Mouse (Mus musculus) heart, adult 2 months (tissue): ENCODE results near the gene Mkrn1. TPM values are rescaled to one million over a fixed set of nuclear protein-coding genes. Genes with fewer than 3 reads are reported as not detected.
"Not testable (repeated sequence)": the region's sequence is repeated elsewhere in the genome, so short reads cannot be mapped to it uniquely, and the experiment has no call there.

Experiments
- DNase-seq, 2 experiments: peaks; one replicate each; pipeline ENCODE4 v3.0.0; 2021
- H3K27ac ChIP-seq: fragments of 200-600 bp; 2 replicates; pipeline ENCODE4 v1.8.1; 2022
- H3K27me3 ChIP-seq: fragments of 200-500 bp; 2 replicates; pipeline ENCODE4 v1.6.1; 2012; ENCODE audit warnings: mild to moderate bottlenecking, low read length, inconsistent platforms, mixed read lengths; ENCODE audit not compliant: control insufficient read depth, insufficient read depth
- H3K36me3 ChIP-seq: fragments of 200-500 bp; 2 replicates; pipeline ENCODE4 v1.6.1; 2012; ENCODE audit warnings: low read length, inconsistent platforms; ENCODE audit not compliant: control insufficient read depth, insufficient read depth
- H3K4me1 ChIP-seq: fragments of 200-500 bp; 2 replicates; pipeline ENCODE4 v1.6.1; 2011; ENCODE audit warnings: low read length; ENCODE audit not compliant: control insufficient read depth, insufficient read depth
- H3K4me3 ChIP-seq: fragments of 200-600 bp; 2 replicates; pipeline ENCODE4 v1.8.1; 2022
- H3K79me2 ChIP-seq: fragments of 200-500 bp; replicated peaks from 2 replicates; pipeline ENCODE4 v1.6.1; 2012; ENCODE audit warnings: mild to moderate bottlenecking, inconsistent platforms, low read length, moderate library complexity, mixed read lengths; ENCODE audit not compliant: control insufficient read depth, insufficient read depth
- H3K9ac ChIP-seq: fragments of 200-500 bp; 2 replicates; pipeline ENCODE4 v1.6.1; 2012; ENCODE audit warnings: low read depth, mild to moderate bottlenecking, control low read depth, inconsistent platforms, low read length, mixed read lengths
- CTCF ChIP-seq: fragments of 200-600 bp; IDR thresholded peaks from 2 replicates; pipeline ENCODE4 v1.8.1; 2022; ENCODE audit warnings: antibody characterized with exemption, mild to moderate bottlenecking, moderate library complexity
- EP300 ChIP-seq: fragments of 200-500 bp; IDR thresholded peaks from 2 replicates; pipeline ENCODE4 v1.6.1; 2011; ENCODE audit warnings: low read depth, low read length, control low read depth; ENCODE audit not compliant: insufficient read depth
- POLR2A ChIP-seq: fragments of 200-500 bp; IDR thresholded peaks from 2 replicates; pipeline ENCODE4 v1.6.1; 2011; ENCODE audit warnings: mild to moderate bottlenecking, low read depth, low read length, control low read depth; ENCODE audit not compliant: insufficient read depth
- WGBS: fragments of 180-500 bp; shearing (Covaris S2); methylation state at CpG from one replicate; pipeline ENCODE4 v1.1.7; 2018; 5-methylcytosine and 5-hydroxymethylcytosine counted together
- intact Hi-C: fragments of 180-260 bp; cut with DNase I; formaldehyde crosslinking; loops from one replicate; pipeline ENCODE4 v1.15.1; 2025
- polyA plus RNA-seq: library from polyadenylated mRNA; depleted of rRNA; stranded (reverse); fragments of >200 nt; gene quantifications from 2 replicates; pipeline ENCODE4 v1.2.3, GENCODE M21; 2012
- total RNA-seq, 2 experiments: library from RNA; stranded (reverse); gene quantifications; 2 replicates each; pipeline ENCODE4 v1.2.3; 2021

The Mkrn1 gene
- total and polyA plus RNA-seq, 3 experiments: 48.8 to 156 (median 49.3) TPM

DNA sequence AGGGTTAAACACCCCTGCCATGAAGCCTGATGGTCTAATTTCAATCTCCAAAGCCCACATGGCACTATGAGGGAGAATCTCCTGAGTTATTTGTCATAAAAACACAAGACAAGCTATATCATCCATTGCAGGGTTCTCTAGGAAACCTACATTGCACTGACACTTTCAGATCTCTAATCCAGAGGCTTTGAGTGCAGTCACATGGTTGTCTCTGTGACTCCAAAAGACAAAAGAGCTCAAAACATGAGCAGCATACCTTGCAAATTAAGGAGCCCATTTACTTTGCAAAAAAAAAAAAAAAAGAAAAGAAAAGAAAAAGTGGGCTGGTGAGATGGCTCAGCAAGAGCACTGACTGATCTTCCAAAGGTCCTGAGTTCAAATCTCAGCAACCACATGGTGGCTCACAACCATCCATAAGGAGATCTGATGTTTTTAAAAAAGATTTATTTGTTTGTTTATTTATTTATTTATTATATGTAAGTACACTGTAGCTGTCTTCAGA is 22.6 kb upstream of the Mkrn1 start:
- Histone ChIP-seq H3K9ac (no peak overlapping the region), H3K4me1 (no peaks in the 10 kb centered on the region), H3K27ac (no peak overlapping the region), H3K27me3 (no peaks in the 10 kb centered on the region), H3K4me3 (no peak overlapping the region), H3K36me3 (no peaks in the 10 kb centered on the region), H3K79me2 (no peaks in the 10 kb centered on the region)
- intact Hi-C loops: no loop called here
- TF ChIP-seq CTCF: no peak
- TF ChIP-seq EP300: no peak
- TF ChIP-seq POLR2A: no peak
- DNase-seq: no peak

GRCm38 (mm10) chr6:39440207-39440606 is 19.9 kb upstream of the Mkrn1 start:
- H3K4me3 ChIP-seq: no peak overlapping the region
- no peak overlapping the region for H3K27ac ChIP-seq
- intact Hi-C loops: no loop called here

DNA sequence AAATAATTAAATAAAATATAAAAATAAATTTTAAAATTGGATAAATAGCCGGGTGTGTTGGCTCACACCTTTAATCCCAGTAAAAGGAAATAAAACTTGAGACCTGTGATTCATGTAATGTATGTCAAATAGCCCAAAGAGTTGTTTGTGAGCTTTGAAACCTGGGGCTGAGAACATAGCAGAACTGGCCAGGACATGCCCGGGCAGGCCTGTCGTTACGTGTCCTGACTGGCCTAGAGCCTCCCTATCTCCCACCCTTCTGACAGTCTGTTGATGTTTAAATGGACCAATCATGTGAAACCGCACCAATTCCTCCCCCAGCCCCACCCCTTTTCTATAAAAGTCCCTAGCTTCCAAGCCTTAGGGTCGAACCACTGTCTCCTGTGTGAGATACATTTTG is 17.3 kb upstream of the Mkrn1 start:
- H3K9ac ChIP-seq, DNase-seq, H3K4me1 ChIP-seq, H3K27me3 ChIP-seq, H3K79me2 ChIP-seq, H3K27ac ChIP-seq, intact Hi-C loops, H3K4me3 ChIP-seq, H3K36me3 ChIP-seq: not testable (repeated sequence)
- WGBS: 93% methylated on average over 6 of the region's 6 CpGs

More at GRCm38 (mm10) chr6:39440207-39440606, 19.9 kb upstream of the Mkrn1 start:
- no peak overlapping the region for H3K9ac ChIP-seq
- H3K36me3 ChIP-seq: no peaks in the 10 kb centered on the region
- no peaks in the 10 kb centered on the region for H3K4me1 ChIP-seq
- TF ChIP-seq CTCF: no peak
- no peak for TF ChIP-seq POLR2A
- no peak for TF ChIP-seq EP300
- H3K79me2 ChIP-seq: no peaks in the 10 kb centered on the region
- H3K27me3 ChIP-seq: no peaks in the 10 kb centered on the region
- no peak for DNase-seq

DNA sequence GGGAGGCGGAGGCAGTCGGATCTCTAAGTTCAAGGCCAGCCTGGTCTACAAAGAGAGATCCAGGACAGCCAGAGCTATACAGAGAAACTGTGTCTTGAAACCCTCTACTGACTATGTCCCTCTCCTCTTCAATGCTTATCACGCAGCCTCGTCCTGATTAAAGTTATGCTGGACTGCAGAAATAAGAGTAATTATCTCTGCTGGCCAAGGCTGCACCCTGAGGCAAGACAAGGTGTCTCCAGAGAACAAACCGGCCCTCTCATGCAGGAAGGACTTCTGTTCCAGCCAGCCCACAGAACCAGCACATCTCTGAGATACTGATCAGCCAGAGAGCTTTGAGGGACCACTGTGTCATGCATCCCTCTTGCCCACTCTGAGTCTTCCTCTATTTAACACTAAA is 15.6 kb upstream of the Mkrn1 start:
- Histone ChIP-seq H3K36me3 (no peaks in the 10 kb centered on the region), H3K27me3 (no peaks in the 10 kb centered on the region), H3K79me2 (no peaks in the 10 kb centered on the region), H3K9ac (no peak overlapping the region), H3K4me3 (no peak overlapping the region), H3K27ac (no peak overlapping the region), H3K4me1 (no peaks in the 10 kb centered on the region)
- WGBS: 74% methylated on average over 5 of the region's 5 CpGs
- intact Hi-C loops: no loop called here
- no peak for DNase-seq
- TF ChIP-seq CTCF (no peak), POLR2A (no peak), EP300 (no peak)

DNA sequence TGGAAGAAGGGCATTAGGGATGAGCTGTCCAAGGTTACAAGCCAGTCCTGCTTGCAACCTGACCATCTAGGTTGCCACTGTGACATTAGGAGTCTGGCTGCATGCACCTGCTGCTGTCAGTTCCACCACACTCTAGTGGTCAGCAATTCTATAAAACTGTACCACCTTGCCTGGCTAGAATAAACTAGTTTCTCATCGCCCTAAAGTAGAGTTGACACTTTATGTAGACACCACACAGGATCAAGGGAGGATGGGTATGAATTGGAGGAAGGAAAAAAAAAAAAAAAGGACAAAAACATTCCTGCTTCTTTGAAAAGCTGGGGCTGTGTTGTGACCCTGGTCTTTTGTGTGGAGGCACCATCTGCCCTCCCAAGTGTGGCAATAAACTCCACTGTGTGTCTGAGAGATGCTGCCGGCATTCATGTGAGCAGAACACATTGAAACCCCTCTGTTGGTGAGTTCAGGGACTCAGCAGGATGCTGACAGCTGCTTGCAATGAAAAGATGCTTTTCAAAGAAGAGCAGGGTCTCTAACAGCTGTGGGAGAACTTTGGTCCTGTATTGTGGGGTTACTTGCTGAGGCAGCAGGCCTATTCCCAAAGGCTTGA is 14.7 kb upstream of the Mkrn1 start:
- no peak overlapping the region for H3K4me3 ChIP-seq
- 61% methylated on average over 2 of the region's 2 CpGs for WGBS
- intact Hi-C loops: no loop called here
- H3K9ac ChIP-seq: no peak overlapping the region
- H3K36me3 ChIP-seq: no peaks in the 10 kb centered on the region
- H3K27ac ChIP-seq: no peak overlapping the region
- H3K27me3 ChIP-seq: no peaks in the 10 kb centered on the region
- no peak for DNase-seq
- H3K4me1 ChIP-seq: no peaks in the 10 kb centered on the region
- no peaks in the 10 kb centered on the region for H3K79me2 ChIP-seq
- no peak for TF ChIP-seq EP300
- no peak for TF ChIP-seq POLR2A
- no peak for TF ChIP-seq CTCF

DNA sequence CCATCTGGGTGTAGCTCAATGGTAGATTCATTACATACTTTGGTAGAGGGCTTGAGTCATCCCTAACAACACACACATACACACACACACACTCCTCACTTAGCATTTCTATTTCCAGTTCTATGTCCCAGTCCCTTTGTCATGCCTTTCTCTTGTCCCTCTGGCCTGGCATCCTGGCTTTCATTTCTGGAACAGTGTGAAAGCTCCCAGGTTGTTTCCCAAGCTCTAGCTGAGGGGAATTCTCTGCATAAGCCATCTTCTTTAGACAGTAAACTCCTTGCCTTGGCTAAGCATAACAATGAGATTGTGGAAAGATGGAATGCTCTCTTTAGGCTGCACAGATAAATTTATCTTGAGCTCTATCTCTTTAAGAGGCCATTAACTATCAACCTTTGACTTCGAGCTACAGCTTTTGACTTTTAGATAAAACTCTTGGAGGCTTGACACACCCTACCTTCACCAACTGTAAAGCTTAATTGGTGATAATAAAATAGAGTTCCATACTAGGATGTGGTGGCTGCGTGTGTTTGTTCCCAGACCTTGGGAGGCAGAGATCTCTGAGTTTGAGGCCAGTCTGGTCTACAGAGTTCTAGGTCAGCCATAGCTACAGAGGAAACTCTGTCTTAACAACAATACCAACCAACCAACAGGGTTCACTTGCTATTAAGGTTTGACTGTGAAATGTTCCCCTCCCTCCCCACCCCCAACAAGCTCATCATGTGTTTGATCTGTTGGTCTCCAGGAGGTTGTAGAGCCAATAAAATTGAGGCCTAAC is 14.0 kb upstream of the Mkrn1 start:
- no peak for DNase-seq

More for the DNA sequence above, 14.0 kb upstream of the Mkrn1 start:
- no peak overlapping the region for H3K27ac ChIP-seq
- H3K36me3 ChIP-seq: no peaks in the 10 kb centered on the region
- 77% methylated on average over 2 of the region's 2 CpGs for WGBS
- no peak overlapping the region for H3K9ac ChIP-seq
- TF ChIP-seq CTCF: no peak
- no peak for TF ChIP-seq POLR2A
- TF ChIP-seq EP300: no peak
- no peaks in the 10 kb centered on the region for H3K4me1 ChIP-seq
- intact Hi-C loops: no loop called here
- H3K79me2 ChIP-seq: no peaks in the 10 kb centered on the region
- H3K27me3 ChIP-seq: no peaks in the 10 kb centered on the region
- no peak overlapping the region for H3K4me3 ChIP-seq
